Mouse (Mus musculus) lung, adult 2 months (tissue): ENCODE measurements around the gene Adamts9. TPM values are rescaled to one million over a fixed set of nuclear protein-coding genes. Genes with fewer than 3 reads are reported as not detected.

ENCODE experiments used
- DNase-seq: peaks from one replicate; pipeline ENCODE4 v3.0.0; 2022
- H3K4me1 ChIP-seq: fragments of 200-500 bp; 2 replicates; pipeline ENCODE4 v1.6.1; 2011; ENCODE audit warnings: low read length; ENCODE audit not compliant: control insufficient read depth, insufficient read depth
- H3K4me3 ChIP-seq: fragments of 200-500 bp; replicated peaks from 2 replicates; pipeline ENCODE3; 2011; ENCODE audit warnings: low read depth, mild to moderate bottlenecking, control low read depth, low read length; ENCODE audit errors: extremely low read depth
- CTCF ChIP-seq: fragments of 200-500 bp; IDR thresholded peaks from 2 replicates; pipeline ENCODE4 v1.5.1; 2011; ENCODE audit warnings: mild to moderate bottlenecking, low read length, control low read depth; ENCODE audit not compliant: insufficient read depth
- POLR2A ChIP-seq: fragments of 200-500 bp; IDR thresholded peaks from 2 replicates; pipeline ENCODE4 v1.6.1; 2011; ENCODE audit warnings: low read depth, mild to moderate bottlenecking, control low read depth, low read length, borderline replicate concordance; ENCODE audit errors: extremely low read depth
- WGBS: fragments of 180-500 bp; shearing (Covaris S2); methylation state at CpG from one replicate; pipeline ENCODE4 v1.1.7; 2018; 5-methylcytosine and 5-hydroxymethylcytosine counted together
- polyA plus RNA-seq: library from polyadenylated mRNA; depleted of rRNA; stranded (reverse); fragments of >200 nt; gene quantifications from 2 replicates; pipeline ENCODE4 v1.2.3, GENCODE M21; 2012

The Adamts9 gene
- polyA plus RNA-seq, 1 experiment = 12.2 TPM

DNA sequence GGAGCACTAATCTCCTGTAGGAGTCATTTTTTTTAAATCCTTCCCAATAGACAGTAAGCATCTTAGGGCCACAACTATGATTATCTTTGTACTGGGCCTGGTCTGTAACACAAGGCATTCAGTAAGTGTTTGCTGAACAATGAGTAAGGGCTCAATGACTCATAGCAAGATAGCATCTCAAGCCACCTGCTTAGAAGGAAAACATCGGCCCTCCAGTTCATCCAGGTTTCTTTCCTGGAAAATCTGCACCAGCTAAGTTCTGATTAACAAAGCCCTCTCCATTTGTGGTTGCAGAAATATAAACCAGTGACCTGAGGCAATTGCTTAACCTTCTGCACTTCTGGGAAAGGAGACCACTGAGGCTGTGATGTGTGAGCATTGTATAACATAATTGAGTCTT is 39.3 kb downstream of the Adamts9 start:
- 45% methylated on average over 1 of the region's 1 CpGs for WGBS
- H3K4me3 ChIP-seq = no peak overlapping the region
- peaks cover 4% of the 10 kb centered on the region for H3K4me1 ChIP-seq
- TF ChIP-seq POLR2A = no peak
- no peak for TF ChIP-seq CTCF
- DNase-seq = no peak

DNA sequence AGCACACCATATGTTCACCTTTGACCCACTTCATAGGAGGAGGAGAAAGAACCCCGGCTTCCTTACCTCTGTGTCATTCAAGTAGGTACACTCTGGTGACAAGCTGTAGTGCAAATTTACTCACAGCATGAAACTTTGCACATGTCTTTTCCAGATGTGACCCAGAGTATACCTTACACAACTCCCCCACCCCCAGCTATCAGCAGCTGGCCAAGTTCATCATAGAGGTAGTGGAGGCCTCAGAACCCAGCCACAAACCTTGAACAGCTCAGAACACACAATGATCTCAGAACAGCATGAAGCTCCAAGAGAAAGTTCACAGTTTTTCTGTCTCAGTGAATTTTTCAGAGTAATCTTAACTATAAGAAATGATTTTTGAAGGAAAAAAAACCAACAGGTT is 51.8 kb downstream of the Adamts9 start:
- TF ChIP-seq POLR2A (no peak), CTCF (no peak)
- WGBS = 50% methylated on average over 1 of the region's 1 CpGs
- H3K4me1 ChIP-seq = no peaks in the 10 kb centered on the region
- H3K4me3 ChIP-seq = no peak overlapping the region
- DNase-seq = no peak

DNA sequence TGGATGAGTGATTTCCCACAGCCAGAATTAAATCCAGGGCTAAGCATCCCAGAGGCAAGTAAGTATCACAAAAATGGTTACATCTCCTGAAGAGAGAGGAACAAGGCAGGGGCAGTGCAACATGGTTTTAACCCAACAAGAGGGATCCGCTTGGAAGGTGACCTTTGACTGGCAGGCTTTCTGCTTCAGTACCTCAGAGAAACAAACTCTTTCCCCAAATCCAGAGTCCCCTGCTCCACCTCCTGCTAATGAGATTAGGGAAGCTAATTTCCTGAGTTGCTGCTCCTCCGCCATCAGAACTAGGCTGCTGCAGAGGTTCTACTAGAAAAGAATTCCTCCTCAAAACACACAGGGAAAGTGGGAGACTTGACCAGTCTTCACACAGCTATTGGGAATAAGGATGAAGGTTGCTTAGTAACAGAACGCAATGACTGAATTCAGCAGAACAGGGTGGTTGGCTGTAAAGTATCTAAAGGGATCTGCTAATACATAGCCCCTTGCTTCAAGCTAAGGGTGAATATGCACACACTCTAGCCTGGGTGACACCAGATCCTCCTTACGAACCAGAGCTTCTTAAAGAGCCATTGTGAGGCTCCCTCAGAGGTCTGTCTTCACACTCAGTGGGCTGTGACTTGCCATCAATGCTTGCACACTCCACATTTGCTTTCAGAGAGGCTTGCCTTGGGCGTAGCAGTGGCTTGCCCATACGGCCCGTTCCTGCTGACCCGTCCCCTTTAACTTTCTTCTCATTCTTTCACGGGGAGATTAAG is 60.0 kb downstream of the Adamts9 start:
- 84% methylated on average over 9 of the region's 9 CpGs for WGBS
- H3K4me1 ChIP-seq = peaks cover 3% of the 10 kb centered on the region; the same call in 1 of the 2 replicates

DNA sequence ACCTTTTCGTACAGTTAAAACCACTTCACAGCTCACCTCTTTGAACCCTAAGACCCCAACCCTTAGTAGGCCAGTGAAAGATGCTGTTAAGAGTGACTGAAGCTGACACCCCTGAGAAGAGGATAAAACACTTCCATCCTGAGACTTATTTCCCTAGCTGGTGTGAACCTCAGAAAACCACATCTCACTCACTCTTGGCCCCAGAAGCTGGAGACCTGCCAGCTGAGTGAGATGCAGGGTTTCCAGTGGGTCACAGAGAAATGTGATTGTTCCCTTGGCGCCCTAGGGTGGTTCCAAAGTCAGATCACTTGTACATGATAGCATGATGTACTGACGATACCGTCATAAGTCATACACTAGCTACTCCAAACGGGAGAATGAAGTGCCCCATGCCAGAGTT is 60.8 kb downstream of the Adamts9 start:
- H3K4me1 ChIP-seq = peaks cover 3% of the 10 kb centered on the region; the same call in 1 of the 2 replicates
- 63% methylated on average over 5 of the region's 5 CpGs for WGBS
- TF ChIP-seq CTCF = no peak
- TF ChIP-seq POLR2A = no peak

More for the DNA sequence above, 60.0 kb downstream of the Adamts9 start:
- H3K4me3 ChIP-seq = no peak overlapping the region
- TF ChIP-seq CTCF (no peak), POLR2A (no peak)
- DNase-seq = no peak

DNA sequence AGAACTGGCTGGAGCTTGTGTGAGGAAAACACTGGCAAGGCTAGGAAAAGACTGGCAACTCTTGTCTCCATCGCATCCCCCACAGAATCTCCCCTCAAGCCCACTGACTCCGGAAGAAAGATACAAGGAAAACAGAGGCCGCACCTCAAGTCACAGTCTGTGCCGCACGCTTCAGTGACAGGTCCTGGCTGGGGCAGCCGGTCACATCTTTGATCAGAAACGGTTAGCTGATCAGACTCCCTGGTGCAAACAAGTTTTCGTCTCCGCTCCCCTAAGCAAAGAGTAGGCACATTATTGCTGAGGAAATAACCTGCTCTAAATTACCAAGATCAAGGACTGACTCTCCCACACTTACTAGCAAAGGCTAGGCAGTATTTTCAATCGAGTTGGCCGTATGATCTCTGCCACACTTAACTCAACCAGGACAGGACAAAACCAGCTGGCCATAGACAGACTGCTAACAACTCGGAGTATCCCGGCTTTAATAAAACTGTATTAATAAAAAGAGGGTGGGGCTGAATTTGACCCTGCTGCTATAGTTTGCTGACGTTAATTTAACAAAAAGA is 63.5 kb downstream of the Adamts9 start:
- TF ChIP-seq POLR2A = no peak
- no peak for TF ChIP-seq CTCF
- DNase-seq = no peak
- Histone ChIP-seq H3K4me1 (peaks cover 9% of the 10 kb centered on the region), H3K4me3 (no peak overlapping the region)
- WGBS = 86% methylated on average over 14 of the region's 14 CpGs

More for the DNA sequence above, 60.8 kb downstream of the Adamts9 start:
- no peak overlapping the region for H3K4me3 ChIP-seq
- no peak for DNase-seq

DNA sequence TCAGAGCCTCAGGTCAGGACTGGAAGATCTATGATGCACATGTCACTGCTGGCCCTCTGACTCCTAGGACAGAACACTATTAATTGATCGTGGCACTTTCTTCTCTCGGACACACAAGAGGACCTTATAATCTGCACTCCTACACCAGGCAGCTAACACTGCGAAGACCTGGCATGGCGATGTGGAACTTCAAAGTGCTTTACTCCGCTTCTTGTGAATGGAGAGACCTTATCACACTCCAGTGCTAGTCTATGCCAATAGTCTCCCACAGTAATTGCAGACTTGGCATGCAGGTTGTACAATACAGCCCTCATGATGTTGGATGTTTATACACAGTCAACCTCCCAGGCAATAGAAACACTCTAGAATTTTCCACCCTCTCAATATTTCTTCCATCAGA is 64.5 kb downstream of the Adamts9 start:
- 74% methylated on average over 5 of the region's 5 CpGs for WGBS

DNA sequence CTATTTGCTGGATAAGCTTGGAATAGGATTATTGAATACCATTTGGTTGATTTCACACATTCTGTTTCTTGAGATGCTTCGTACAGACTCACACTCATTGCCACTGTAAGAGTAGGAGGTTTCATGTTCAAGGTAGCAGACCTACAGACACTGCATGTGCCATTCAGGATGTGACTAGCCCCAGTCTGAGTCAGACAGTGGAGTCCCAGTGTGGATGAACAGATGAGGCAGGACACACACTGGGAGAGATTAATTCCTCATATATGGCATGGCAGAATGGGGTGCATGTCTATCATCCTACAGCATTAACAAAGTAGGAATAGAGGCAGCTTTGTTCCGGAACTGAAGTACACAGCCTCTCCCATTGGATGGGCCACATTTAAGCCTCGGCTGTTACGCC is 66.1 kb downstream of the Adamts9 start:
- WGBS = 94% methylated on average over 4 of the region's 4 CpGs
- Histone ChIP-seq H3K4me3 (no peak overlapping the region), H3K4me1 (peaks cover 11% of the 10 kb centered on the region)
- no peak for TF ChIP-seq POLR2A
- TF ChIP-seq CTCF = no peak
- DNase-seq = no peak

More for the DNA sequence above, 64.5 kb downstream of the Adamts9 start:
- no peak for DNase-seq
- TF ChIP-seq CTCF (no peak), POLR2A (no peak)
- Histone ChIP-seq H3K4me1 (peaks cover 11% of the 10 kb centered on the region), H3K4me3 (no peak overlapping the region)

DNA sequence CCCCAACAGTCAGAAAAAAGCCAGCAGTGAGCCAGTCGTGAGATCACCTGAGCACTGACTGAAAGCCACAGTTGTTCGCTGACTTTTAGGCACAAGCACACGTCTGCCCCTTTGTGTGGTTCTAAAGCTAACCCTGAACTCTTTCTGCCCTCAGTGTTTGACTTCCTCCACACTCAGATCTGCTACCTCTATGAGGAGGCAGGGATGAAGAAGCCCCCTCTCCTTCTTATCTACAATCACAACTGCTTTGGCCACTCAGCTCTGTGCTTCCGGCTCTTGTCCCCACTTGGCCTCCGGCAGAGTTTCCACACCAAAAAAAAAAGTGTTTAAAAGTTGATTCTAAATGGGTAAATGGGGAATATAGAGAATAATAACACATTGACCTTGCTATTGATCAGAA is 67.2 kb downstream of the Adamts9 start:
- TF ChIP-seq POLR2A (no peak), CTCF (no peak)
- 31% methylated on average over 5 of the region's 5 CpGs for WGBS
- DNase-seq = no peak
- peaks cover 11% of the 10 kb centered on the region for H3K4me1 ChIP-seq
- H3K4me3 ChIP-seq = no peak overlapping the region

DNA sequence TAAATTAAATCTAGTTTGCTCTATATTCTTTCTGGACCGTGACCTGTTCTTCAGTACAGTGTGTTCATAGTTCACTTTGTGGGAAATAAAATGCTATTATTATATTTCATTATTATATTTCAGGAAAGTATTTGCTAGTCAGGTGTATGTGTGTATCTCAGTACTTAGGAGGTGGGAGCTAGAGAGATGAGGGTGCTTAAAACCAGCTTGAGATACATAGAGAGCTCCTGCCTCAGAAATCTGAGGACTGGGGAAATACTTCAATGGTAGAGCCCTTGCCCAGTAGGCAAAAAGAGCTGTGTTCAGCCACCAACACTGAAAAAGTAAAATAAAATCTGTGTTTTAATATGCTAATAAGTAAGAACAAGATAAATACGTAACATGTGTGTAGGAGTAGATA is 68.0 kb downstream of the Adamts9 start:
- no peak overlapping the region for H3K4me3 ChIP-seq
- peaks cover 11% of the 10 kb centered on the region for H3K4me1 ChIP-seq
- 57% methylated on average over 2 of the region's 2 CpGs for WGBS
- TF ChIP-seq CTCF (no peak), POLR2A (no peak)
- no peak for DNase-seq

DNA sequence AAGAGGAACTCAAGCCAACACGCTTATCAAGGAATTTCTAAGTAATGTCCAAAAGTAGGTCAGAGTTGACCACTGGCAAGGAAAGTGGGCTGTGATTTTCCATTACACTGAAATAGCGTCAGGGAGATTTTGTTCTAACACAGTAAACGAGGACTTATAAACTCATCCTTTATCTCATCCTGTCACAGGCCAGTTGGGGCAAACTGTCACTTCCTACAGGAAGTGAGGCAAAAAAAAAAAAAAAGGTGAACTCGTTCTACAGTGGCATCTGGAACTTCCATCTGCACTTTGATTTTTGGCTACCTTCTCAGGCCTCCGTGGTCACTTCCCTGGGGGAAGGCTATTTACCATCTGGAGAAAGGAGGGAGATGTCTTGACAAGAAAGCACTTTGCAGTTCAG is 68.4 kb downstream of the Adamts9 start:
- H3K4me1 ChIP-seq = peaks cover 15% of the 10 kb centered on the region
- no peak overlapping the region for H3K4me3 ChIP-seq
- WGBS = 8% methylated on average over 5 of the region's 5 CpGs
- DNase-seq = peak; percentile 36
- TF ChIP-seq CTCF (no peak), POLR2A (no peak)

DNA sequence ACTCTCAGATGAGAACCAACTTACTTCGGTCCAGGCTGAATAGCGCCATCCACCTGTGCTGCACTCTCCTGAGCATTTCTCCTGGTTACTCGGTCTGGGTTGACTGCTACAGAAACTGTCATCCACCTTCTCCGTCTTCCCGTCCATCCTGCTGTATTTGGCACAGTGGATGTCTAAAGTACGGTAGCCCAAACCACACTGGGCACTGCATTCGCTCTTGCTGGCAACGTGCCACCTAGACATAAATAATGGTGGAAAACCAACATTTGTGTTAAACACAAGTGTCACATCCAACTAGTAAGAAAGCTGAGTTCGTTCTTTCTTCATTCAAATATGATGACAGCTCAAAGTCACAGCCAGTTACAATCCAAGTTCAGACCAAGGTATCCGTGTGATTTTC is 70.5 kb downstream of the Adamts9 start:
- Histone ChIP-seq H3K4me3 (no peak overlapping the region), H3K4me1 (peaks cover 20% of the 10 kb centered on the region)
- TF ChIP-seq POLR2A = no peak
- no peak for TF ChIP-seq CTCF
- DNase-seq = no peak
- 61% methylated on average over 10 of the region's 10 CpGs for WGBS
